Mouse (Mus musculus): ENCODE measurements around the gene Krtap5-5. TPM values are rescaled to one million over a fixed set of nuclear protein-coding genes. Genes with fewer than 3 reads are reported as not detected.
"Not testable (repeated sequence)": the region's sequence is repeated elsewhere in the genome, so short reads cannot be mapped to it uniquely, and the experiment has no call there.

Gene Krtap5-5
- total RNA-seq (2021), result not detected

- DNase-seq, result not testable (repeated sequence)
These were observed at the start of gene Krtap5-5 for GRCm38 (mm10) chr7:142229871-142230270. Gene Krtap5-5 (minus strand): TSS chr7:142229971.

- not testable (repeated sequence) for DNase-seq
These were observed 49.5 kb upstream of the Krtap5-5 start for GRCm38 (mm10) chr7:142279291-142279690.

GRCm38 (mm10) chr7:142278183-142278582, 48.4 kb upstream of the Krtap5-5 start:
- DNase-seq, result peak; percentile 79

GRCm38 (mm10) chr7:142274263-142274662, 44.5 kb upstream of the Krtap5-5 start, which contains the start of gene Gm4559:
Gene Gm4559 (minus strand): TSS chr7:142274363.
- not testable (repeated sequence) for DNase-seq

- DNase-seq, result not testable (repeated sequence)
These were observed 28.5 kb upstream of the Krtap5-5 start, which contains the start of gene Gm2431 for GRCm38 (mm10) chr7:142258254-142258653. Gene Gm2431 (minus strand): TSS chr7:142258354.

GRCm38 (mm10) chr7:142255517-142255916, 25.7 kb upstream of the Krtap5-5 start:
- peak; percentile 37 for DNase-seq

GRCm38 (mm10) chr7:142249824-142250223, 20.1 kb upstream of the Krtap5-5 start:
- peak; percentile 65 for DNase-seq

- DNase-seq, result no peak
These were observed 11.2 kb upstream of the Krtap5-5 start, which contains the start of gene Gm40460 for GRCm38 (mm10) chr7:142240978-142241377. Gene Gm40460 (minus strand): TSS chr7:142241078.

- no peak for DNase-seq
These were observed 1.8 kb upstream of the Krtap5-5 start for GRCm38 (mm10) chr7:142231540-142231939.

GRCm38 (mm10) chr7:142224518-142224917, 5.3 kb downstream of the Krtap5-5 start:
- no peak for DNase-seq

GRCm38 (mm10) chr7:142212136-142212535, 17.6 kb downstream of the Krtap5-5 start:
- DNase-seq, result not testable (repeated sequence)

GRCm38 (mm10) chr7:142211559-142211958, 18.2 kb downstream of the Krtap5-5 start, which contains the start of gene Gm7579:
Gene Gm7579 (plus strand): TSS chr7:142211859.
- DNase-seq, result no peak

GRCm38 (mm10) chr7:142206891-142207290, 22.9 kb downstream of the Krtap5-5 start:
- not testable (repeated sequence) for DNase-seq

GRCm38 (mm10) chr7:142205488-142205887, 24.3 kb downstream of the Krtap5-5 start:
- DNase-seq, result no peak

- DNase-seq, result no peak
These were observed 28.7 kb downstream of the Krtap5-5 start, which contains the start of gene Krtap5-3 for GRCm38 (mm10) chr7:142201064-142201463. Gene Krtap5-3 (plus strand): TSS chr7:142201364.

GRCm38 (mm10) chr7:142198748-142199147, 31.0 kb downstream of the Krtap5-5 start:
- no peak for DNase-seq

GRCm38 (mm10) chr7:142190289-142190688, 39.5 kb downstream of the Krtap5-5 start, which contains the start of gene Gm10153:
Gene Gm10153 (minus strand): TSS chr7:142190389.
- DNase-seq, result no peak

GRCm38 (mm10) chr7:142188156-142188555, 41.6 kb downstream of the Krtap5-5 start:
- no peak for DNase-seq

GRCm38 (mm10) chr7:142181021-142181420, 48.8 kb downstream of the Krtap5-5 start:
- DNase-seq, result no peak

Other genes with a start within 250 kb of the Krtap5-5 start
- gene Mob2, start 168.9 kb downstream of the Krtap5-5 start, total RNA-seq (2021), result 10 to 100 TPM; 33.4 to 33.6 TPM
- 10 to 100 TPM; 37.7 to 43.0 TPM for gene Dusp8, start 134.1 kb downstream of the Krtap5-5 start, total RNA-seq (2021)
- not detected for gene Gm45618, start 109.2 kb downstream of the Krtap5-5 start, total RNA-seq (2021)
- not detected for gene Gm39115, start 93.9 kb downstream of the Krtap5-5 start, total RNA-seq (2021)
- gene Gm45337, start 85.4 kb downstream of the Krtap5-5 start, total RNA-seq (2021), result not detected
- not detected for gene Gm29735, start 72.9 kb downstream of the Krtap5-5 start, total RNA-seq (2021)
- gene Gm4553, start 64.2 kb downstream of the Krtap5-5 start, total RNA-seq (2021), result not detected
- not detected for gene Krtap5-2, start 54.0 kb downstream of the Krtap5-5 start, total RNA-seq (2021)
- gene Gm10153, start 39.6 kb downstream of the Krtap5-5 start, total RNA-seq (2021), result not detected
- not detected for gene Krtap5-3, start 28.6 kb downstream of the Krtap5-5 start, total RNA-seq (2021)
- gene Gm7579, start 18.1 kb downstream of the Krtap5-5 start, total RNA-seq (2021), result not detected
- not detected for gene Gm40460, start 11.1 kb upstream of the Krtap5-5 start, total RNA-seq (2021)
- not detected for gene Gm2431, start 28.4 kb upstream of the Krtap5-5 start, total RNA-seq (2021)
- not detected for gene Gm4559, start 44.4 kb upstream of the Krtap5-5 start, total RNA-seq (2021)
- gene Krtap5-1, start 67.1 kb upstream of the Krtap5-5 start, total RNA-seq (2021), result not detected
- not detected for gene Krtap5-4, start 73.6 kb upstream of the Krtap5-5 start, total RNA-seq (2021)
- gene Ifitm10, start 143.8 kb upstream of the Krtap5-5 start, total RNA-seq (2021), result 1 to 10 TPM; 2.0 TPM
- 1 to 10 TPM in 1 of 2 experiments, under 1 TPM in 1; 0.43 to 1.7 TPM for gene Gm49369, start 152.7 kb upstream of the Krtap5-5 start, total RNA-seq (2021)
- 100 to 1,000 TPM; 344 to 370 TPM for gene Ctsd, start 158.1 kb upstream of the Krtap5-5 start, total RNA-seq (2021)
- not detected for gene Syt8, start 204.9 kb upstream of the Krtap5-5 start, total RNA-seq (2021)
- 10 to 100 TPM in 1 of 2 experiments, 1 to 10 TPM in 1; 6.6 to 16.4 TPM for gene Tnni2, start 211.8 kb upstream of the Krtap5-5 start, total RNA-seq (2021)
- 100 to 1,000 TPM in 1 of 2 experiments, 10 to 100 TPM in 1; 93.3 to 108 TPM for gene Lsp1, start 230.8 kb upstream of the Krtap5-5 start, total RNA-seq (2021)

All from heart, postnatal 4 days (tissue).